Mouse (Mus musculus): ENCODE measurements at regions not wholly inside any gene's neighbourhood (a gene's known extent, or its start where the extent isn't known, plus 50 kb on each side); places are given as distances from the start of the nearest gene placed in this dataset.

- Histone ChIP-seq H3K9me3 (ENCODE audit: control insufficient read depth, insufficient read depth, low read depth, low read length) (no peaks in the 10 kb centered on the region), H3K9ac (ENCODE audit: insufficient read depth, low read depth, low read length, poor library complexity, severe bottlenecking) (no peak overlapping the region), H3K36me3 (ENCODE audit: control insufficient read depth, insufficient read depth, low read length, poor library complexity, severe bottlenecking) (no peaks in the 10 kb centered on the region), H3K27ac (ENCODE audit: insufficient read depth, low read depth, low read length, poor library complexity, severe bottlenecking) (no peak overlapping the region), H3K4me3 (ENCODE audit: insufficient read depth in 1 of 2, low read depth in 1 of 2, low read length in 2 of 2, poor library complexity in 1 of 2, severe bottlenecking in 1 of 2) (no peak overlapping the region), H3K4me1 (ENCODE audit: control insufficient read depth in 2 of 2, insufficient read depth in 2 of 2, low read length in 2 of 2, poor library complexity in 1 of 2) (no peaks in the 10 kb centered on the region)
- in situ Hi-C loops (cut with MboI; ENCODE audit: low sequenced_read_pairs in 2 of 2, unreplicated experiment in 2 of 2): no loop called here
- TF ChIP-seq MAFK (IDR thresholded peaks at IDR 0.05; ENCODE audit: insufficient read depth, low read depth, low read length) (no peak), ZC3H11A (IDR thresholded peaks at IDR 0.05; ENCODE audit: borderline replicate concordance, low read depth, low read length) (no peak), HCFC1 (IDR thresholded peaks at IDR 0.05; ENCODE audit: borderline replicate concordance, insufficient read depth, low read length) (no peak), ZNF384 (IDR thresholded peaks at IDR 0.05; ENCODE audit: low read depth, low read length) (no peak), CHD2 (IDR thresholded peaks at IDR 0.05; ENCODE audit: low read depth, low read length) (no peak)
- no peak for DNase-seq (ENCODE audit: low read depth, low spot score)
Measured at GRCm38 (mm10) chr11:18451271-18451670, 497.6 kb upstream of the Etaa1 start.

- TF ChIP-seq CHD2 (IDR thresholded peaks at IDR 0.05; ENCODE audit: low read depth, low read length) (no peak), HCFC1 (IDR thresholded peaks at IDR 0.05; ENCODE audit: borderline replicate concordance, insufficient read depth, low read length) (no peak), ZNF384 (IDR thresholded peaks at IDR 0.05; ENCODE audit: low read depth, low read length) (no peak), MAFK (IDR thresholded peaks at IDR 0.05; ENCODE audit: insufficient read depth, low read depth, low read length) (no peak), ZC3H11A (IDR thresholded peaks at IDR 0.05; ENCODE audit: borderline replicate concordance, low read depth, low read length) (no peak)
- H3K4me3 ChIP-seq (ENCODE audit: insufficient read depth in 1 of 2, low read depth in 1 of 2, low read length in 2 of 2, poor library complexity in 1 of 2, severe bottlenecking in 1 of 2): no peak overlapping the region
- no peaks in the 10 kb centered on the region for H3K9me3 ChIP-seq (ENCODE audit: control insufficient read depth, insufficient read depth, low read depth, low read length)
- no peak for DNase-seq (ENCODE audit: low read depth, low spot score)
- no peaks in the 10 kb centered on the region for H3K36me3 ChIP-seq (ENCODE audit: control insufficient read depth, insufficient read depth, low read length, poor library complexity, severe bottlenecking)
- H3K27ac ChIP-seq (ENCODE audit: insufficient read depth, low read depth, low read length, poor library complexity, severe bottlenecking): no peak overlapping the region
- H3K4me1 ChIP-seq (ENCODE audit: control insufficient read depth in 2 of 2, insufficient read depth in 2 of 2, low read length in 2 of 2, poor library complexity in 1 of 2): no peaks in the 10 kb centered on the region
- in situ Hi-C loops (cut with MboI; ENCODE audit: low sequenced_read_pairs in 2 of 2, unreplicated experiment in 2 of 2): no loop called here
- H3K9ac ChIP-seq (ENCODE audit: insufficient read depth, low read depth, low read length, poor library complexity, severe bottlenecking): no peak overlapping the region
Measured at GRCm38 (mm10) chr11:18448879-18449278, 495.2 kb upstream of the Etaa1 start.

GRCm38 (mm10) chr11:18444600-18444999 lies 490.9 kb upstream of the Etaa1 start:
- in situ Hi-C loops (cut with MboI; ENCODE audit: low sequenced_read_pairs in 2 of 2, unreplicated experiment in 2 of 2): no loop called here
- TF ChIP-seq CHD2 (IDR thresholded peaks at IDR 0.05; ENCODE audit: low read depth, low read length): no peak
- no peak for TF ChIP-seq ZNF384 (IDR thresholded peaks at IDR 0.05; ENCODE audit: low read depth, low read length)
- no peak for TF ChIP-seq ZC3H11A (IDR thresholded peaks at IDR 0.05; ENCODE audit: borderline replicate concordance, low read depth, low read length)
- Histone ChIP-seq H3K36me3 (ENCODE audit: control insufficient read depth, insufficient read depth, low read length, poor library complexity, severe bottlenecking) (no peaks in the 10 kb centered on the region), H3K4me1 (ENCODE audit: control insufficient read depth in 2 of 2, insufficient read depth in 2 of 2, low read length in 2 of 2, poor library complexity in 1 of 2) (no peaks in the 10 kb centered on the region), H3K4me3 (ENCODE audit: insufficient read depth in 1 of 2, low read depth in 1 of 2, low read length in 2 of 2, poor library complexity in 1 of 2, severe bottlenecking in 1 of 2) (no peak overlapping the region), H3K27ac (ENCODE audit: insufficient read depth, low read depth, low read length, poor library complexity, severe bottlenecking) (no peak overlapping the region), H3K9me3 (ENCODE audit: control insufficient read depth, insufficient read depth, low read depth, low read length) (no peaks in the 10 kb centered on the region), H3K9ac (ENCODE audit: insufficient read depth, low read depth, low read length, poor library complexity, severe bottlenecking) (no peak overlapping the region)
- DNase-seq (ENCODE audit: low read depth, low spot score): no peak

GRCm38 (mm10) chr11:18444101-18444500 lies 490.4 kb upstream of the Etaa1 start:
- Histone ChIP-seq H3K4me1 (ENCODE audit: control insufficient read depth in 2 of 2, insufficient read depth in 2 of 2, low read length in 2 of 2, poor library complexity in 1 of 2) (no peaks in the 10 kb centered on the region), H3K9ac (ENCODE audit: insufficient read depth, low read depth, low read length, poor library complexity, severe bottlenecking) (no peak overlapping the region), H3K27ac (ENCODE audit: insufficient read depth, low read depth, low read length, poor library complexity, severe bottlenecking) (no peak overlapping the region), H3K36me3 (ENCODE audit: control insufficient read depth, insufficient read depth, low read length, poor library complexity, severe bottlenecking) (no peaks in the 10 kb centered on the region), H3K9me3 (ENCODE audit: control insufficient read depth, insufficient read depth, low read depth, low read length) (no peaks in the 10 kb centered on the region), H3K4me3 (ENCODE audit: insufficient read depth in 1 of 2, low read depth in 1 of 2, low read length in 2 of 2, poor library complexity in 1 of 2, severe bottlenecking in 1 of 2) (no peak overlapping the region)
- in situ Hi-C loops (cut with MboI; ENCODE audit: low sequenced_read_pairs in 2 of 2, unreplicated experiment in 2 of 2): no loop called here
- DNase-seq (ENCODE audit: low read depth, low spot score): no peak
- TF ChIP-seq ZC3H11A (IDR thresholded peaks at IDR 0.05; ENCODE audit: borderline replicate concordance, low read depth, low read length) (no peak), CHD2 (IDR thresholded peaks at IDR 0.05; ENCODE audit: low read depth, low read length) (no peak), HCFC1 (IDR thresholded peaks at IDR 0.05; ENCODE audit: borderline replicate concordance, insufficient read depth, low read length) (no peak), ZNF384 (IDR thresholded peaks at IDR 0.05; ENCODE audit: low read depth, low read length) (no peak), MAFK (IDR thresholded peaks at IDR 0.05; ENCODE audit: insufficient read depth, low read depth, low read length) (no peak)

- TF ChIP-seq HCFC1 (IDR thresholded peaks at IDR 0.05; ENCODE audit: borderline replicate concordance, insufficient read depth, low read length): no peak
- TF ChIP-seq CHD2 (IDR thresholded peaks at IDR 0.05; ENCODE audit: low read depth, low read length): no peak
- TF ChIP-seq MAFK (IDR thresholded peaks at IDR 0.05; ENCODE audit: insufficient read depth, low read depth, low read length): no peak
- TF ChIP-seq ZNF384 (IDR thresholded peaks at IDR 0.05; ENCODE audit: low read depth, low read length): no peak
- no peak for TF ChIP-seq ZC3H11A (IDR thresholded peaks at IDR 0.05; ENCODE audit: borderline replicate concordance, low read depth, low read length)
- Histone ChIP-seq H3K4me3 (ENCODE audit: insufficient read depth in 1 of 2, low read depth in 1 of 2, low read length in 2 of 2, poor library complexity in 1 of 2, severe bottlenecking in 1 of 2) (no peak overlapping the region), H3K4me1 (ENCODE audit: control insufficient read depth in 2 of 2, insufficient read depth in 2 of 2, low read length in 2 of 2, poor library complexity in 1 of 2) (no peaks in the 10 kb centered on the region), H3K36me3 (ENCODE audit: control insufficient read depth, insufficient read depth, low read length, poor library complexity, severe bottlenecking) (no peaks in the 10 kb centered on the region), H3K9ac (ENCODE audit: insufficient read depth, low read depth, low read length, poor library complexity, severe bottlenecking) (no peak overlapping the region), H3K9me3 (ENCODE audit: control insufficient read depth, insufficient read depth, low read depth, low read length) (no peaks in the 10 kb centered on the region), H3K27ac (ENCODE audit: insufficient read depth, low read depth, low read length, poor library complexity, severe bottlenecking) (no peak overlapping the region)
- no peak for DNase-seq (ENCODE audit: low read depth, low spot score)
- in situ Hi-C loops (cut with MboI; ENCODE audit: low sequenced_read_pairs in 2 of 2, unreplicated experiment in 2 of 2): no loop called here
Measured at GRCm38 (mm10) chr11:18443156-18443555, 489.5 kb upstream of the Etaa1 start.

Data from ES-E14 (cell line).